Mouse (Mus musculus) adrenal gland, adult (tissue): Measurements from ENCODE around the gene Bean1.

Experiments used
- DNase-seq, 2 experiments: peaks; one replicate each; pipeline ENCODE4 v3.0.0; 2022 to 2023; ENCODE audit warnings: low spot score in 1 of 2; ENCODE audit not compliant: inconsistent age in 2 of 2

Bean1 gene

GRCm38 (mm10) chr8:104170118-104171049 is at the start of gene Bean1:
TSS of gene Bean1 (plus strand) at chr8:104170442.
- DNase-seq = peak; percentile 64 to 85

- DNase-seq = peak; percentile 38 to 73
These were observed 48.4 kb upstream of the Bean1 start for GRCm38 (mm10) chr8:104121640-104122416.

- DNase-seq = no peak
These were observed 47.1 kb upstream of the Bean1 start for GRCm38 (mm10) chr8:104123080-104123657.

DNA sequence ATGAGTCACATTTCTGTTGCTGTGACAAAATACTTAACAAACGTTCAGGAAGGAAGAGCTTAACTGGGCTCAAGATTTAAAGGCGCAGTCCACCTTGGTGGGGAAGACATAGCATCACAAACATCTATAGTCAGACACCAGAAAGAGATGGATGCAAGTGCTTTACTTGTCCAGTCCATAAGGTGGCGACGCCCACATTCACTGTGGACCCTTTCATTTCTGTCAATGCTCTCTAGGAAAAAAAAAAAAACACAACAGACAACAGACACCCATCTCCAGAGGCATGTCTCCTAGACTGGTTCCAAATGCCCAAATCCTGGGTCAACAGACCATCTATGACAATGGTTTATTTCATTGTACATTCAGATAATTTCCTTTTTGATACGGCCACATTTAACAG is 45.7 kb upstream of the Bean1 start:
- DNase-seq = no peak

GRCm38 (mm10) chr8:104127160-104127883 is 42.9 kb upstream of the Bean1 start:
- DNase-seq = no peak

DNA sequence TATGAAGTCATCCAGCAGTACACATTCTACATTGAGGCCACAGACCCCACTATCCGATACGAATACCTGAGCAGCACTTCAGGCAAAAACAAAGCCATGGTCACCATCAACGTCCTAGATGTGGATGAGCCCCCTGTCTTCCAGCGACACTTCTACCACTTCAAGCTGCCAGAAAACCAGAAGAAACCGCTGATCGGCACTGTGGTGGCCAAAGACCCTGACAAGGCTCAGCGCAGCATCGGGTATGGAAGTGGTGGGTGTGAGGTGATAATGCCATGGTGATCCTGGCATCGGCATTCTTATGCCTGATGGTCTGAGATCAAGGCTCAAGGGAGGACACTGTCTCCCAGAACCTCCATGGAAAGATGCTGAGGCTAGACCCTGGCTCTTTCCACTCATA is 39.3 kb upstream of the Bean1 start:
- DNase-seq = no peak

GRCm38 (mm10) chr8:104131414-104131975 is 38.7 kb upstream of the Bean1 start:
- no peak for DNase-seq

- no peak for DNase-seq
These were observed 35.7 kb upstream of the Bean1 start for GRCm38 (mm10) chr8:104134521-104134920.

- no peak for DNase-seq
These were observed 34.0 kb upstream of the Bean1 start for GRCm38 (mm10) chr8:104136277-104136676.

DNA sequence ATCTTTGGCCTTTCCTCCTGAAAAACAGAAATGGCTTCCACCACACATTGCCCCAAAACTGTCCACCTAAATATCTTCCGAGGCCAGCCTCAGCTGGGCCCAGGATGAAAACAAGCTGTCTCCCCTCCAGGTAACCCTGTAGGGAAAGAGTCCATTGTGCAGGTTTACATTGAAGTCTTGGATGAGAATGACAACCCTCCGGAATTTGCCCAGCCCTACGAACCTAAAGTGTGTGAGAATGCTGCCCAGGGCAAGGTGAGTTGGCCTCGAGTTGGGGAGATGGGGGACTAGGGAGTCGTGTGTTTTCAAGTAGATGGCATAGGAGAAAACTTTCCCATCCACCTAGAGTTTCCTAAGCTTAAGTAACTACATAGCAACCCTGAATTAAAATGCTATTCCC is 32.6 kb upstream of the Bean1 start:
- no peak for DNase-seq

GRCm38 (mm10) chr8:104140611-104141010 is 29.6 kb upstream of the Bean1 start:
- DNase-seq = no peak

DNA sequence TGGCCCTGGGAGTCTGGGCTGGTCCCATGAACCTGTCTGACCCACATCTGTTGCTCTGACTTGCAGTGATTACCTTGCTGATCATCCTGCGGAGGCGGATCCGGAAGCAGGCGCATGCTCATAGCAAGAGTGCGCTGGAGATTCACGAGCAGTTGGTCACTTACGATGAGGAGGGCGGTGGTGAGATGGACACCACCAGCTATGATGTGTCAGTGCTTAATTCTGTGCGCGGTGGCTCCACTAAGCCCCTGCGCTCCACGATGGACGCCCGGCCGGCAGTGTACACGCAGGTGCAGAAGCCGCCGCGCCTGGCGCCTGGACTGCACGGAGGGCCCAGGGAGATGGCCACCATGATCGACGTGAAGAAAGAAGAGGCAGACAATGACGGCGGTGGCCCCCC is 27.8 kb upstream of the Bean1 start:
- DNase-seq = no peak

DNA sequence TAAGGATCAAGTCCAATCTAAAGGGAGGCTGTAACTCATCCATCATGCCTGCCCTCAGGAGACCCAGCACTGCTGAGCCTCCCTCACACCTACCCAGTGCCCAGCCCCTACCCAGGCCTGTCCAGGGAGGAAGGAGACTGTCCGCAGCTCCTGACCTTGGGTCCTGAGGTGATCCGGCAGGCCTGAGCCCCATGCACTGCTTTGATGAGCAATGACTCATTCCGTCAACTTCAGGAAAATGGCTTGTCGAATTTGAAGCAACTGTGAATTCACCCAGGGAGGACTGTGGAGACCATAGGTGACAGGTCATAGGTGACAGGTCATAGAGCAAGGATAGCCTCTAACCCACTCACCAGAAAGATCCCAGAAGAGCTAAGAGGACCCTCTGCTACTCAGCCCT is 26.9 kb upstream of the Bean1 start:
- peak; percentile 33 to 51 for DNase-seq

GRCm38 (mm10) chr8:104144434-104145216 is 25.6 kb upstream of the Bean1 start:
- peak in 1 of 2 experiments; percentile 37 for DNase-seq

DNA sequence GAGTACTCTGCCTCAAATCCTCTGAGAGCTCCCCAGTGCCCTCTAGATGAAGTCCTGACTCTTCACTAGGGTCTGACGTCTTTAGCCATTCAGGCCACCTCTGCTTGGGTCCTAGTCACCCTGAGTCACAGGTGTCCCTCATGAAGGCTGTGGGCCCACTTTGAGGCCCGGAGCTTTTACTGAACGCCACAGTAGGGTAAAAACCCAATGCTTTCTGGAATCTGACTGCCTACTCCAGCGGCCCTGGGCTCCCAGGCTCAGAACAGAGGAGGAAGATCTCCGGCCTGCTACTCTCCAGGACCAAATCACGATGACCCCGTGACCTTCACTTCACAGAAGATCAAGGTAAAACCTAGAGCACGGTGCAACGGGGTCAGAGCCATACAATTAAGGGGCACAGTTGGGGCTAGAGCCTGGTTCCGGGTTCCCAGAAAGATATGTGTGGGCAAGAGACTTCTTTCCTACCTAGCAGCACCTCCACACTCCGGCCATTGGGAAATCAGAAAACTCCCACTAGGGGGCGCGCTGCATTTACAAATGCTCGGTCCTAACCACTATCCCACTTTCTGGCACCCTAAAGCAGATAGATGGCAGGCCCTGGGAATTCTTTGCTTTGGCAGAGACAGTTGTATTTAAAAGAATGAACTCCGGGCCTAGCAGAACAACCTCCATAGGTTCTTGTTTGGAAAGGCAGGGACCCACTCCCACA is 24.1 kb upstream of the Bean1 start:
- DNase-seq = peak; percentile 87 to 96

- no peak for DNase-seq
These were observed 23.3 kb upstream of the Bean1 start for GRCm38 (mm10) chr8:104146717-104147494.

DNA sequence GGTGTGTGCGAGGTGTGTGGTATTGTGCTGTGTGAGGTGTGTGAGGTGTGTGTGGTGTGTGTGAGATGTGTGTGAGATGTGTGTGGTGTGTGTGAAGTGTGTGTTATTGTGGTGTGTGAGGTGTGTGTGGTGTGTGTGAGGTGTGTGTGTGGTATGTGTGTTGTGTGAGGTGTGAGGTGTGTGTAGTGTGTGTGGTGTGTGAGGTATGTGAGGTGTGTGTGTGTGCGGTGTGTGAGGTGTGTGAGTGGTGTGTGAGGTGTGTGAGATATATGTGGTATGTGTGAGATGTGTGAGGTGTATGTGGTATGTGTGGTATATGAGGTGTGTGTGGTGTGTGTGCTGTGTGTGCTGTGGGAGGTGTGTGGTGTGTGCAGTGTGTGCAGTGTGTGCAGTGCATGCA is 22.3 kb upstream of the Bean1 start:
- no peak for DNase-seq

DNA sequence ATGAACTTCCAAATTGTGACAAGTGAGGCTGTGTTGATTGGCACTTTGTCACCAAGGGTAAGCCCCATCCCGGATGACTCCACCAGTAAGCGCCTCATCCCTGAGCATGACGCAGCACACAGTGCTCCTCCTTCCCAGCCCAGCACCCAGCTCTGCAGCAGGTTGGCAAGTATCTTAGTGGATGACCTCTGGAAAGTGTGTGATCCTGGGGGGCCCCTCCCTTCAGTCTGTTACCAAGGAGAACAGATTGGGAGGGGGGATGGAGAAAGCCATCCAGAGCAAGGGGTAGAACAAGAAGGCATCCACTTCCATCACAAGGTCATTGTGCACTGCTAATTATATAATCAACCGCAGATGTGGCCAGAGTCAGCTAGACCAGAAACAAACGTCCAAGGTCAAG is 9.5 kb upstream of the Bean1 start:
- DNase-seq = peak in 1 of 2 experiments; percentile 33
